Mouse (Mus musculus) heart, adult 2 months (tissue): ENCODE data around the gene BC004004. TPM values are rescaled to one million over a fixed set of nuclear protein-coding genes. Genes with fewer than 3 reads are reported as not detected.

ENCODE experiments used
- DNase-seq, 2 experiments: peaks; one replicate each; pipeline ENCODE4 v3.0.0; 2021
- H3K27ac ChIP-seq: fragments of 200-600 bp; 2 replicates; pipeline ENCODE4 v1.8.1; 2022
- H3K27me3 ChIP-seq: fragments of 200-500 bp; 2 replicates; pipeline ENCODE4 v1.6.1; 2012; ENCODE audit warnings: mild to moderate bottlenecking, low read length, inconsistent platforms, mixed read lengths; ENCODE audit not compliant: control insufficient read depth, insufficient read depth
- H3K36me3 ChIP-seq: fragments of 200-500 bp; 2 replicates; pipeline ENCODE4 v1.6.1; 2012; ENCODE audit warnings: low read length, inconsistent platforms; ENCODE audit not compliant: control insufficient read depth, insufficient read depth
- H3K4me1 ChIP-seq: fragments of 200-500 bp; 2 replicates; pipeline ENCODE4 v1.6.1; 2011; ENCODE audit warnings: low read length; ENCODE audit not compliant: control insufficient read depth, insufficient read depth
- H3K4me3 ChIP-seq: fragments of 200-600 bp; 2 replicates; pipeline ENCODE4 v1.8.1; 2022
- H3K79me2 ChIP-seq: fragments of 200-500 bp; replicated peaks from 2 replicates; pipeline ENCODE4 v1.6.1; 2012; ENCODE audit warnings: mild to moderate bottlenecking, inconsistent platforms, low read length, moderate library complexity, mixed read lengths; ENCODE audit not compliant: control insufficient read depth, insufficient read depth
- H3K9ac ChIP-seq: fragments of 200-500 bp; 2 replicates; pipeline ENCODE4 v1.6.1; 2012; ENCODE audit warnings: low read depth, mild to moderate bottlenecking, control low read depth, inconsistent platforms, low read length, mixed read lengths
- CTCF ChIP-seq: fragments of 200-600 bp; IDR thresholded peaks from 2 replicates; pipeline ENCODE4 v1.8.1; 2022; ENCODE audit warnings: antibody characterized with exemption, mild to moderate bottlenecking, moderate library complexity
- EP300 ChIP-seq: fragments of 200-500 bp; IDR thresholded peaks from 2 replicates; pipeline ENCODE4 v1.6.1; 2011; ENCODE audit warnings: low read depth, low read length, control low read depth; ENCODE audit not compliant: insufficient read depth
- POLR2A ChIP-seq: fragments of 200-500 bp; IDR thresholded peaks from 2 replicates; pipeline ENCODE4 v1.6.1; 2011; ENCODE audit warnings: mild to moderate bottlenecking, low read depth, low read length, control low read depth; ENCODE audit not compliant: insufficient read depth
- WGBS: fragments of 180-500 bp; shearing (Covaris S2); methylation state at CpG from one replicate; pipeline ENCODE4 v1.1.7; 2018; 5-methylcytosine and 5-hydroxymethylcytosine counted together
- intact Hi-C: fragments of 180-260 bp; cut with DNase I; formaldehyde crosslinking; loops from one replicate; pipeline ENCODE4 v1.15.1; 2025
- long read RNA-seq: library from polyadenylated mRNA; stranded (forward); transcript quantifications from one replicate; pipeline ENCODE4 v2.0.0, GENCODE M21; 2021
- polyA plus RNA-seq: library from polyadenylated mRNA; depleted of rRNA; stranded (reverse); fragments of >200 nt; gene quantifications from 2 replicates; pipeline ENCODE4 v1.2.3, GENCODE M21; 2012; rRNA removed
- total RNA-seq, 2 experiments: library from RNA; stranded (reverse); gene quantifications; 2 replicates each; pipeline ENCODE4 v1.2.3; 2021

Gene BC004004
- total RNA-seq = 100 to 1,000 TPM; 264 to 318 TPM
- 184 and 264 TPM in 2 replicates for polyA plus RNA-seq
- long read RNA-seq, full-length matches to known transcripts = 187 of 232 reads
- long read RNA-seq, partial matches to known transcripts = 5 of 232 reads
- long read RNA-seq, other reads (novel, unspliced or antisense) = 40 of 232 reads

DNA sequence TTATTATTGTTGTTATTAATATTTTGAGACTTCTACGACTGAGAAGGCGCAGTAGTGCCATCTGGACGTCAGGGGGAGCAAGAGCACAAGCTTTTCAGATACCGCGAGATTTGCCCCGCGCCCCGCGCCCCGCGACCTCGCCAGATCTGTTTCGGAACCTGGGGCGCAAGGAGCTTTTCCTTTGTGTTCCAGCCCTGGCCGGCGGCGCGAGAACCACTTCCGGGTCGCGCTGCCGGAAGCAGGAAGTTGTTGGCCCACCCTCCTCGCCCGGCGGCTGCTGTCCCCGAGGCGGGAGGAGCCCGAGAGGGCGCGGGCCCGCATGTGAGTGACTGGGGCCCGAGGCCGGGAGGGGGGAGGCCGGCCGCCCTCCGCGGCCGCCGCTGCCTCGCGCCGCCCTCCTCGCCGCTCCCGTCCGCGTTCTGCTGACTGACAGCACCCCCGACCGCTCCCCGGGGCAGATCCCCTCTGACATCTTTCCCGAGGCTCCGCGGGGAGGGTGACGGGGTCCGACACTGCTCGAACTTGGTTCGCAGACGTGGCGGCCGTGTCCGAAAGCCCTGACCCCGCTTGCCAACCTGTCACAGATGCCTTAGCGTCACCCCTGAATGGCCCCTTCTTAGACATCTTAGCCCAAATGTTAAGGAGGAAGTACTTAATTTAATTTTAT, at the start of gene BC004004:
Gene BC004004 (plus strand): TSS at position 107 of the 667 bp plus-strand sequence.
- H3K36me3 ChIP-seq = no peaks in the 10 kb centered on the region
- H3K9ac ChIP-seq = peak within 1 kb of the TSS; percentile 92
- H3K4me3 ChIP-seq = peak within 1 kb of the TSS; percentile 83
- under 1% methylated on average over 57 of the region's 63 CpGs for WGBS
- intact Hi-C loops = loop anchor here (1.0 to 5.0 kb wide), 3 partner anchors 88 to 223 kb away; partner anchors contain the start of gene Pim1
- no peaks in the 10 kb centered on the region for H3K79me2 ChIP-seq
- peaks cover 3% of the 10 kb centered on the region for H3K4me1 ChIP-seq
- peak within 1 kb of the TSS; percentile 99 for H3K27ac ChIP-seq
- TF ChIP-seq CTCF (peak; percentile 97), EP300 (peak; percentile 62; the same call in 1 of the 2 replicates), POLR2A (peak; percentile 78)
- DNase-seq = peak; percentile 96 to 98
- no peaks in the 10 kb centered on the region for H3K27me3 ChIP-seq

DNA sequence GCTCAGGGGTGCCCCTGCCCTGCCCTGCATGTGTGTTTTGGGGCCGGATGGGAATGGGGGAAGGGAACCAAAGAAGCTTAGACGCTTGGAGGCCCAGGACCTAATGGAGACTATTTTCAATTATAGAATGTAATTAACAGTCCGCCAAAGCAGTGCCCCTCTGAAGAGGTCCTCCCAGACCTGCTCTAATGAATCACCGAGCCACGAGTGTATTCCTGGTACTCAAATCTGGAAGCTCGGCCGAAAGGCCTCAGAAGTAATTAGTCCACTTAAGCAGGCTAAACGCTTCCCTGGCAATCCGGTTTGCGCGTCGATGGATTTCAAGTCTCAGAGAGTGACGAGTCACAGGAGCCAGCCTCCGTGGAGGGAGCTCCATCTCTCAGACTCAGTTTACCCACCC, 48.0 kb upstream of the BC004004 start:
- no peak for DNase-seq
- Histone ChIP-seq H3K27me3 (no peaks in the 10 kb centered on the region), H3K4me3 (no peak overlapping the region), H3K9ac (no peak overlapping the region), H3K36me3 (no peaks in the 10 kb centered on the region), H3K79me2 (no peaks in the 10 kb centered on the region), H3K27ac (no peak overlapping the region), H3K4me1 (no peaks in the 10 kb centered on the region)
- intact Hi-C loops = no loop called here
- 84% methylated on average over 14 of the region's 14 CpGs for WGBS
- TF ChIP-seq EP300 = no peak
- TF ChIP-seq POLR2A = no peak
- no peak for TF ChIP-seq CTCF

DNA sequence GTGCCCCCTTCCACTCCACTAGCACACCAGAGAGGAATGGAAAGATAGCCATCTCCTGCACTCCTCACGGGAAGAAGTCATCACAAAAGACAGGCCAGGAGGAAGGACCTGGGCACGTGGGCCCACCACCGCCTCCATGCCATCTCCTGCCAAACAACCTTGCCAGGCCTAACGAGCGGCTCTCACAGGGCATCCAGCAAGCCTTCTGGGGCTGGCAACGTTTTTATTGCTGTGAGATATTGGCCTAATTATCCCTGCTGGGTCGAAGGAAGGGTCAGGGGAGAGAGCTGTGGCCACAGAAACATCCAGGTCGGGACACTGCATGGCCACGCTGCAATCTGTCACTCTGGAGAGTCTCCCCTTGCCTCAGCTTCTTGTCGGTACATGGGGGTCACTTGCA, 37.5 kb upstream of the BC004004 start:
- Histone ChIP-seq H3K79me2 (no peaks in the 10 kb centered on the region), H3K4me1 (no peaks in the 10 kb centered on the region), H3K27ac (no peak overlapping the region), H3K4me3 (no peak overlapping the region), H3K9ac (no peak overlapping the region), H3K27me3 (no peaks in the 10 kb centered on the region), H3K36me3 (no peaks in the 10 kb centered on the region)
- TF ChIP-seq EP300 = no peak
- no peak for TF ChIP-seq CTCF
- TF ChIP-seq POLR2A = no peak
- DNase-seq = no peak
- intact Hi-C loops = no loop called here
- 81% methylated on average over 10 of the region's 10 CpGs for WGBS

DNA sequence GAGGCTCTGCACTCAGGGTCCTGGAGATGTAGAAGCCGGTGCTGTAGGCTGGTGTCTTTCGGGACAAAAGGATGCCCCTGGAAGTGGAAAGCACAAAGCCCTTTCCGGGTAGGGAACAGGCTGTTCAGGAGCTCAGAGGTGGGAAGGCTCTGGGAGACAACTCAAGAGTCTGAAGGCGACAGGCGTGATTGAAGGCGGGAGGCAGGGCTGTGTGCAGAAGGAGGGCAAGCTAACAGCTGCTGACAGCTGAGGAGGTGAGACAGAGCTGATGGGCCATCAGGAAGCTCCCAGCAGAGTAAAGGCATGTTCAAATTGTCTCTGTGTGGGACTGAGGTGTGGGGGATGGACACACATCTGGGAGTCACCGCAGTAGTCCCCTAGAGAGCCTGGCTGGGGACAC, 32.5 kb upstream of the BC004004 start:
- Histone ChIP-seq H3K27ac (no peak overlapping the region), H3K9ac (no peak overlapping the region), H3K27me3 (peaks cover 3% of the 10 kb centered on the region; the same call in 1 of the 2 replicates), H3K36me3 (no peaks in the 10 kb centered on the region), H3K4me1 (no peaks in the 10 kb centered on the region), H3K4me3 (no peak overlapping the region), H3K79me2 (no peaks in the 10 kb centered on the region)
- TF ChIP-seq EP300 (no peak), CTCF (no peak), POLR2A (no peak)
- no peak for DNase-seq
- WGBS = 60% methylated on average over 7 of the region's 7 CpGs
- intact Hi-C loops = no loop called here

GRCm38 (mm10) chr17:29237267-29237771, 31.3 kb upstream of the BC004004 start:
- peak overlapping the region; percentile 43 for H3K9ac ChIP-seq
- peak overlapping the region; percentile 43 for H3K4me3 ChIP-seq
- no peaks in the 10 kb centered on the region for H3K4me1 ChIP-seq
- no peak overlapping the region for H3K27ac ChIP-seq
- no peaks in the 10 kb centered on the region for H3K36me3 ChIP-seq
- WGBS = 8% methylated on average over 31 of the region's 32 CpGs
- peaks cover 3% of the 10 kb centered on the region; the same call in 1 of the 2 replicates for H3K27me3 ChIP-seq
- no peaks in the 10 kb centered on the region for H3K79me2 ChIP-seq
- intact Hi-C loops = no loop called here
- no peak for DNase-seq
- TF ChIP-seq EP300 (no peak), POLR2A (no peak), CTCF (no peak)
